Mouse (Mus musculus): ENCODE data around the gene Olfr800.

The Olfr800 gene

GRCm38 (mm10) chr10:129657394-129657793 lies at the start of gene Olfr800:
Gene Olfr800 (plus strand): TSS chr10:129657694.
- no peak for DNase-seq (ENCODE audit: low read depth, low spot score)

- no peak for DNase-seq (ENCODE audit: low read depth, low spot score)
Measured at GRCm38 (mm10) chr10:129612470-129612869, 45.0 kb upstream of the Olfr800 start, which contains the start of gene Olfr796. Gene Olfr796 (minus strand): TSS chr10:129612570.

DNA sequence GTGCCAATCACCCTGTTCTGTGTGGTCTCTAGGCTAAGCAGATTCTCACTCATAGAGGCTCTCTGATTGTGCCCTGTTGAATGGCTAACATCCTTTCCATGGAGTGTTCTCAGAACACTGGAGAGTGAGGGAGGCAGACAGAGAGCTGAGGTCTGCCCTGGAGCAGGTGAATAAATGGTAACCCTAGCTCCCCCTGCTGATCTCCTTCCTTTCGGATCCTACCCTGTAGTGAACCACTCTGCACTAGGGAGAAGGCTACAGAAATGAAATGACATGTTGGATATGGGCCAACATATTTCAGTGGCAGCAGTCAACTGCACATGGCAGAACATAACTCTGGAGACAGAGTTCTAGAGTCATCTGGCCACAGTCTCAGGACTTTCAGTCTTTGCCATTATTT lies 35.8 kb upstream of the Olfr800 start:
- DNase-seq (ENCODE audit: low read depth, low spot score) = no peak

- DNase-seq (ENCODE audit: low read depth, low spot score) = no peak
Measured at GRCm38 (mm10) chr10:129623251-129623650, 34.2 kb upstream of the Olfr800 start.

GRCm38 (mm10) chr10:129627834-129628233 lies 29.7 kb upstream of the Olfr800 start, which contains the start of gene Olfr798:
Gene Olfr798 (minus strand): TSS chr10:129627934.
- DNase-seq (ENCODE audit: low read depth, low spot score) = no peak

DNA sequence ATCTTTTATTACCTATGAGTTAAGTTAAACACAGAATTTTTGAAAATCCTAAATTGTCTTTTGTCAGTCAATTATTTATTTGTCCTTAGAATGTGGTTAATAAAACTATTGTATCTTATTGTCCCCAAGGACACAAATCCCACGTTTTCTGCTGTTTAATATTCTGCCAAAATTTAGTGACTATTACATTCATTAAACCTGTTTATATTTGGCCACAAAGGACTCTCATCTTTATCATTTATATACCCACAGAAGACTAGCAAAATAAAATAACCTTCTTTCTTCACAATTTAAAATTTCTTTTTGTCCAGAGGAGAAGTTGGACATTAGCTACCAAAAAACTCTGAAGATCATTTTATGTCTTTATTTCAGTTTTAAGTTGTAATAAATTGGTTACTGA lies 20.3 kb upstream of the Olfr800 start, which contains the start of gene Olfr799:
Olfr799 (plus strand) TSS at position 301 of the 400 bp plus-strand sequence.
- no peak for DNase-seq (ENCODE audit: low read depth, low spot score)

- DNase-seq (ENCODE audit: low read depth, low spot score) = no peak
Measured at GRCm38 (mm10) chr10:129651763-129652162, 5.7 kb upstream of the Olfr800 start.

DNA sequence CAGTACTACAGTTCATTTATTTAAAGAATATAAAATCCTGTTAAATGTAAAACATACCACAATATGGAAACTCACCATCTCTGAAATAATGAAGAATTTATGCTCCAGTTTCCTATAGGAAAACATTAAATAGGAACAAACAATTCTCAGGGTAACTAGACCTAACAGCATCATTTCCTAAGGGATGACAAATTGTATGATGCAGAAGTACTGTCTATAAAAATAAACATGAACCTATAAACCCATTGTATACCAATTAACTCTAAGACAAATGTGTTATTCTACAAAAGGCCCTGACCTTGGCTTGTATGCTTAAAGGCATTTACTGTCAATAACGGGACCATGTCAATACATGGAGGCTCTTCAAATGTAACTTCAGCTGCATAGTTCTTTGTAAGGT lies 16.3 kb downstream of the Olfr800 start, which contains the start of gene Olfr801:
Olfr801 (minus strand) TSS at position 101 of the 400 bp plus-strand sequence.
- DNase-seq (ENCODE audit: low read depth, low spot score) = no peak

DNA sequence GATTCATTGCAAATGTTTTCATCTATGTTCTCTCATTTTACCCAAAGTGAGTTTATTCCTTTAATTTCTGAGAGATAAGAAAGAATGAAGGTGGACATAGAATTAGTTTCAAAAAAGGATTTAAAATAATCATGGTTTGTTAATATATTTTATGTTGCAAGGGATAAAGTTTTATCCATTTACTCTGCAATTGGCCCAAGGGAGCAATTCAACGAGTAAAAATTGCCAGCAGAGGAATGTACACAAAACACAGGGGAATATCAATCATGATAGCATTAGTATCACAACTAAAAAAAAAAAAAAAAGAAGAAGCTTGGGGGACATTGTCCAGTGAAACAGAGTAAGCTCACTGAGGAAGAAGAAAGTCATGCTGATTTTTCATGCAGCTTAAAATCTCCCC lies 30.6 kb downstream of the Olfr800 start, which contains the start of gene Olfr802:
Olfr802 (minus strand) TSS at position 101 of the 400 bp plus-strand sequence.
- no peak for DNase-seq (ENCODE audit: low read depth, low spot score)

DNA sequence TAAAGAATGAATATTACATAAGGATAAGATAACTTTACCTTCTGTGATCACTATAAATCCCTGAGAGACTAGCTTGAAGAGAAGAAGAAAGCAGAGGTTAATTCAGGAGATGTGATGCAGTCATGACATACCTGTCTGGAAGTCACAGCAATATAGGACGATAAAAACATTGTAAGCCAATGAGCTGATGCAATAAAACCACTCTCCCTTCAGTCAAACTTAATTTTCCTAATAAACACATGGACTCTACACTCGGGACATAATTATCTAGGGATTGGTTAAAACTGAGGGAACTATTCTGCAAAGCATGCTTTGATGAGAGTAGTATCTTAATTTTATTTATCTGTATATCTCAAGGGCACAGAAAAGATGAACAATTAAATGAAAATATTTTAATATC lies 36.7 kb downstream of the Olfr800 start, which contains the start of gene Olfr803:
Olfr803 (minus strand) TSS at position 101 of the 400 bp plus-strand sequence.
- DNase-seq (ENCODE audit: low read depth, low spot score) = no peak

GRCm38 (mm10) chr10:129702910-129703309 lies 45.4 kb downstream of the Olfr800 start, which contains the start of gene Olfr804:
Gene Olfr804 (plus strand): TSS chr10:129703210.
- DNase-seq (ENCODE audit: low read depth, low spot score) = no peak
